Mouse (Mus musculus) liver, embryonic 14.5 days (tissue): ENCODE results near the gene Arg1. TPM values are rescaled to one million over a fixed set of nuclear protein-coding genes. Genes with fewer than 3 reads are reported as not detected.
A peak's percentile ranks its signal among the peaks of the same experiment; 100 is the strongest.

Experiments used
- ATAC-seq: fragments of 200-750 bp; cut with Nextera tagmentation; 2 replicates; pipeline ENCODE4 v1.8.0; 2017; ENCODE audit warnings: moderate number of reproducible peaks, mild to moderate bottlenecking, moderate library complexity; ENCODE audit not compliant: insufficient read depth
- DNase-seq, 3 experiments: peaks; one replicate each; pipeline ENCODE4 v3.0.0-alpha.2; 2012 to 2013; ENCODE audit warnings: low read depth in 3 of 3, low spot score in 3 of 3
- H3K27ac ChIP-seq: fragments of 300-500 bp; sonication (generic); 2 replicates; pipeline ENCODE4 v1.5.1; 2014; ENCODE audit warnings: moderate library complexity, mild to moderate bottlenecking, control low read depth, inconsistent platforms
- H3K27me3 ChIP-seq: fragments of 300-500 bp; sonication (generic); 2 replicates; pipeline ENCODE4 v1.6.1; 2014; ENCODE audit warnings: mild to moderate bottlenecking, low read length, moderate library complexity; ENCODE audit not compliant: control insufficient read depth, insufficient read depth
- H3K36me3 ChIP-seq: fragments of 300-500 bp; sonication (generic); replicated peaks from 2 replicates; pipeline ENCODE4 v1.6.1; 2014; ENCODE audit warnings: low read depth; ENCODE audit not compliant: control insufficient read depth, insufficient read depth
- H3K4me1 ChIP-seq, 2 experiments: fragments of 200-500 bp in 1 of 2; fragments of 300-500 bp in 1 of 2; sonication (generic) in 1 of 2; replicated peaks; 2 replicates each; pipeline ENCODE4 v1.6.1; 2012 to 2014; ENCODE audit warnings: antibody characterized with exemption in 1 of 2, inconsistent platforms in 1 of 2, low read length in 1 of 2; ENCODE audit not compliant: control insufficient read depth in 2 of 2, insufficient read depth in 2 of 2
- H3K4me2 ChIP-seq: fragments of 300-500 bp; sonication (generic); 2 replicates; pipeline ENCODE4 v1.6.1; 2014; ENCODE audit warnings: low read depth, mild to moderate bottlenecking, control low read depth, moderate library complexity
- H3K4me3 ChIP-seq, 2 experiments: fragments of 200-500 bp in 1 of 2; fragments of 300-500 bp in 1 of 2; sonication (generic) in 1 of 2; 2 replicates each; pipeline ENCODE4 v1.5.1; 2012 to 2014; ENCODE audit warnings: low read depth in 2 of 2, low read length in 2 of 2, mild to moderate bottlenecking in 2 of 2, control low read depth in 1 of 2, inconsistent platforms in 1 of 2, moderate library complexity in 1 of 2; ENCODE audit not compliant: insufficient read depth in 1 of 2
- H3K9ac ChIP-seq: fragments of 300-500 bp; sonication (generic); replicated peaks from 2 replicates; pipeline ENCODE4 v1.6.1; 2014; ENCODE audit warnings: mild to moderate bottlenecking, control low read depth, moderate library complexity
- H3K9me3 ChIP-seq: fragments of 300-500 bp; sonication (generic); 2 replicates; pipeline ENCODE4 v1.6.1; 2016; ENCODE audit warnings: low read length, mixed read lengths; ENCODE audit not compliant: control insufficient read depth
- CTCF ChIP-seq: IDR thresholded peaks from 2 replicates; pipeline ENCODE4 v1.5.1; 2016; ENCODE audit warnings: antibody characterized with exemption, low read depth, control low read depth
- EP300 ChIP-seq: IDR thresholded peaks from 2 replicates; pipeline ENCODE4 v1.6.1; 2016; ENCODE audit warnings: antibody characterized with exemption, low read depth
- WGBS: fragments of 180-500 bp; shearing (Covaris S2); extraction: QIAGEN DNeasy Blood & Tissue Kit; methylation state at CpG from one replicate; pipeline ENCODE4 v1.1.7; 2014; ENCODE audit not compliant: insufficient replicate concordance; 5-methylcytosine and 5-hydroxymethylcytosine counted together
- microRNA-seq: library from miRNA; unstranded; fragments of <30 nt; microRNA quantifications from one replicate; pipeline ENCODE4, GENCODE M21; 2016
- polyA plus RNA-seq, 2 experiments: library from polyadenylated mRNA; depleted of rRNA in 1 of 2; stranded (reverse) in 1 of 2; unstranded in 1 of 2; fragments of >200 nt; fragmentation: Nextera tagmentation in 1 of 2; extraction: Ambion mirVana in 1 of 2; gene quantifications; 2 replicates each; pipeline versions ENCODE4 v1.2.1 to v1.2.3; 2012 to 2014

The Arg1 gene
- polyA plus RNA-seq, 2 experiments: 7.9 to 25.2 TPM

GRCm38 (mm10) chr10:24886008-24886407 lies 41.3 kb downstream of the Arg1 start:
- Histone ChIP-seq H3K27me3 (no peaks in the 10 kb centered on the region), H3K36me3 (peaks cover 38% of the 10 kb centered on the region), H3K9me3 (no peaks in the 10 kb centered on the region), H3K4me1 (no peaks in the 10 kb centered on the region), H3K4me2 (no peak overlapping the region), H3K9ac (no peak overlapping the region), H3K27ac (no peak overlapping the region), H3K4me3 (no peak overlapping the region)
- no peak for ATAC-seq
- TF ChIP-seq CTCF (peak; percentile 67), EP300 (no peak)
- no peak for DNase-seq
- 73% methylated on average over 9 of the region's 9 CpGs for WGBS

- no peaks in the 10 kb centered on the region for H3K4me1 ChIP-seq
- no peak overlapping the region for H3K4me3 ChIP-seq
- 66% methylated on average over 4 of the region's 4 CpGs for WGBS
- no peak for DNase-seq
- no peaks in the 10 kb centered on the region for H3K9me3 ChIP-seq
- no peak overlapping the region for H3K9ac ChIP-seq
- no peak overlapping the region for H3K27ac ChIP-seq
- TF ChIP-seq CTCF (peak; percentile 62), EP300 (no peak)
- H3K36me3 ChIP-seq: peaks cover 27% of the 10 kb centered on the region
- ATAC-seq: no peak
- no peaks in the 10 kb centered on the region for H3K27me3 ChIP-seq
- H3K4me2 ChIP-seq: no peak overlapping the region
These were observed 53.7 kb downstream of the Arg1 start for GRCm38 (mm10) chr10:24873624-24874023.

- DNase-seq (peak; percentile 92 to 94 (median 93)), ATAC-seq (peak; percentile 100)
- under 1% methylated on average over 36 of the region's 36 CpGs for WGBS
- Histone ChIP-seq H3K4me2 (peak within 1 kb of the TSS; percentile 84), H3K27ac (peak within 1 kb of the TSS; percentile 37), H3K27me3 (no peaks in the 10 kb centered on the region), H3K9ac (peak within 1 kb of the TSS; percentile 93), H3K4me1 (no peaks in the 10 kb centered on the region), H3K9me3 (no peaks in the 10 kb centered on the region), H3K36me3 (no peaks in the 10 kb centered on the region; the same call in 1 of the 2 replicates), H3K4me3 (peak within 1 kb of the TSS; percentile 90 to 99)
- TF ChIP-seq CTCF (peak; percentile 99), EP300 (no peak)
These were observed 57.5 kb downstream of the Arg1 start, which contains the start of gene Med23 for GRCm38 (mm10) chr10:24869760-24870290. Gene Med23 (plus strand): TSS chr10:24869986.

Small RNA genes within 50 kb of the gene (microRNA-seq; reads per million reads assigned to microRNA genes)
- not detected for gene Mir6905

Other genes with a start within 250 kb of the Arg1 start
- gene Enpp1, start 215.3 kb downstream of the Arg1 start, polyA plus RNA-seq (2012; rRNA removed): 0.48 and 0.52 TPM in 2 replicates
- 1.7 and 2.3 TPM in 2 replicates for gene Enpp1, start 215.3 kb downstream of the Arg1 start, polyA plus RNA-seq (2014; fragmentation: Nextera tagmentation; extraction: Ambion mirVana)
- 1.9 and 2.2 TPM in 2 replicates for gene Enpp3, start 84.7 kb downstream of the Arg1 start, polyA plus RNA-seq (2012; rRNA removed)
- 3.2 and 3.4 TPM in 2 replicates for gene Enpp3, start 84.7 kb downstream of the Arg1 start, polyA plus RNA-seq (2014; fragmentation: Nextera tagmentation; extraction: Ambion mirVana)
- gene Med23, start 57.5 kb downstream of the Arg1 start, polyA plus RNA-seq (2012; rRNA removed): 7.3 and 7.4 TPM in 2 replicates
- gene Med23, start 57.5 kb downstream of the Arg1 start, polyA plus RNA-seq (2014; fragmentation: Nextera tagmentation; extraction: Ambion mirVana): 6.2 and 6.5 TPM in 2 replicates